Mouse (Mus musculus): ENCODE data around the gene Camk1d. TPM values are rescaled to one million over a fixed set of nuclear protein-coding genes. Genes with fewer than 3 reads are reported as not detected.
A peak's percentile ranks its signal among the peaks of the same experiment; 100 is the strongest.

Gene Camk1d
- polyA plus RNA-seq, 1 experiment from 2014 or later: 2.0 TPM

DNA sequence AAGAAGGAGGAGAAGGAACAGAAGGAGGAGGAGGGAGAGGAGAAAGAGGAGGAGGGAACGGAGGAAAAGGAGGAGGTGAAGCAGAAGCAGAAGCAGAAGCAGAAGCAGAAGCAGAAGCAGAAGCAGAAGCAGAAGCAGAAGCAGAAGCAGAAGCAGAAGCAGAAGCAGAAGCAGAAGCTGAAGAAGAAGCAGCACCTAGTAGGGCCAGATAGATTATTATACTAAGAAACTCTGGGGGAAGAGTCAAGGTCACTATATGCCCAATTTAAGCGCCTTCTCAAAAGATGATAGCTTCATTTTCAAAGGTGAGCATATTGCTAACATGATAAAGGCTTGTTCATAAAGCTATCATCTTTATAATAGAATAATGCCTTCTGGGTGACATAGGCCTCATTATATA is 11.9 kb downstream of the Camk1d start:
- no peak overlapping the region for H3K4me2 ChIP-seq (ENCODE audit: low read depth, low read length)
- H3K36me3 ChIP-seq (replicated peaks; ENCODE audit: insufficient read depth, low read length): no peaks in the 10 kb centered on the region
- WGBS (ENCODE audit: insufficient replicate concordance): 62% methylated on average over 2 of the region's 2 CpGs
- no peak overlapping the region for H3K4me3 ChIP-seq (ENCODE audit: low read depth, low read length)
- no peak overlapping the region for H3K9ac ChIP-seq (replicated peaks)
- ATAC-seq (no peak), DNase-seq (no peak)
- no peak for TF ChIP-seq CTCF (IDR thresholded peaks at IDR 0.05; ENCODE audit: low read depth)
- TF ChIP-seq EP300 (IDR thresholded peaks at IDR 0.05; ENCODE audit: low read depth): no peak
- no peaks in the 10 kb centered on the region for H3K27me3 ChIP-seq (ENCODE audit: insufficient read depth, low read length)
- no peak overlapping the region for H3K27ac ChIP-seq (ENCODE audit: low read depth)
- H3K9me3 ChIP-seq (ENCODE audit: low read length): no peaks in the 10 kb centered on the region
- peaks cover 3% of the 10 kb centered on the region; the same call in 1 of the 2 replicates for H3K4me1 ChIP-seq (ENCODE audit: insufficient read depth)

- DNase-seq (no peak), ATAC-seq (peak; percentile 57)
- H3K4me1 ChIP-seq (ENCODE audit: insufficient read depth): peaks cover 3% of the 10 kb centered on the region; the same call in 1 of the 2 replicates
- H3K27me3 ChIP-seq (ENCODE audit: insufficient read depth, low read length): no peaks in the 10 kb centered on the region
- no peak overlapping the region for H3K4me3 ChIP-seq (ENCODE audit: low read depth, low read length)
- H3K9me3 ChIP-seq (ENCODE audit: low read length): no peaks in the 10 kb centered on the region
- H3K9ac ChIP-seq (replicated peaks): no peak overlapping the region
- no peak overlapping the region for H3K4me2 ChIP-seq (ENCODE audit: low read depth, low read length)
- no peaks in the 10 kb centered on the region for H3K36me3 ChIP-seq (replicated peaks; ENCODE audit: insufficient read depth, low read length)
- WGBS (ENCODE audit: insufficient replicate concordance): 83% methylated on average over 3 of the region's 3 CpGs
- TF ChIP-seq CTCF (IDR thresholded peaks at IDR 0.05; ENCODE audit: low read depth) (no peak), EP300 (IDR thresholded peaks at IDR 0.05; ENCODE audit: low read depth) (peak; percentile 85)
- no peak overlapping the region for H3K27ac ChIP-seq (ENCODE audit: low read depth)
These were observed 13.4 kb downstream of the Camk1d start for GRCm38 (mm10) chr2:5700931-5701330.

- H3K9me3 ChIP-seq (ENCODE audit: low read length): no peaks in the 10 kb centered on the region
- H3K36me3 ChIP-seq (replicated peaks; ENCODE audit: insufficient read depth, low read length): no peaks in the 10 kb centered on the region
- DNase-seq: no peak
- no peak overlapping the region for H3K27ac ChIP-seq (ENCODE audit: low read depth)
- H3K4me3 ChIP-seq (ENCODE audit: low read depth, low read length): no peak overlapping the region
- no peak overlapping the region for H3K4me2 ChIP-seq (ENCODE audit: low read depth, low read length)
- TF ChIP-seq CTCF (IDR thresholded peaks at IDR 0.05; ENCODE audit: low read depth): no peak
- no peak for TF ChIP-seq EP300 (IDR thresholded peaks at IDR 0.05; ENCODE audit: low read depth)
- no peaks in the 10 kb centered on the region for H3K4me1 ChIP-seq (ENCODE audit: insufficient read depth)
- H3K9ac ChIP-seq (replicated peaks): no peak overlapping the region
- no peak for ATAC-seq
- WGBS (ENCODE audit: insufficient replicate concordance): 74% methylated on average over 8 of the region's 8 CpGs
- no peaks in the 10 kb centered on the region for H3K27me3 ChIP-seq (ENCODE audit: insufficient read depth, low read length)
These were observed 15.9 kb downstream of the Camk1d start for GRCm38 (mm10) chr2:5698451-5698850.

DNA sequence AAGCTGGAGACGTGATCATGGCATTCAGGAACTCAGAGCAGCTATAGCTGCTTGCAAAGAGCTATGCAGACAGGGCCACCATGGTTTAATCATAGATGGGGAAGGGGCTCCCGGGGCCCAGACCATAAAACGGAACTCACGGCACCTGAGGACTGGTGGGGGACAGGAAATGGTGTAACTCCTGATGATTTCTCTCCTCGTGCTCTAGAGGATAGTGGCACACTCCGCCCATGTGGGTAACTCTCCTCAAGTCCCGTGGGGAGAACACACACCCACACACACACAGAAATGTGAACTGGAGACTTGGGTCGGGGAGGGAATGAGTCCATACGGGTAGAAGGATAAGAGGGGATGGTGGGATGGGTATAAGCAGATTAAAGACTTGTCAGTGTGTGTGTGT is 20.2 kb downstream of the Camk1d start:
- Histone ChIP-seq H3K9ac (replicated peaks) (no peak overlapping the region), H3K27me3 (ENCODE audit: insufficient read depth, low read length) (no peaks in the 10 kb centered on the region)

DNA sequence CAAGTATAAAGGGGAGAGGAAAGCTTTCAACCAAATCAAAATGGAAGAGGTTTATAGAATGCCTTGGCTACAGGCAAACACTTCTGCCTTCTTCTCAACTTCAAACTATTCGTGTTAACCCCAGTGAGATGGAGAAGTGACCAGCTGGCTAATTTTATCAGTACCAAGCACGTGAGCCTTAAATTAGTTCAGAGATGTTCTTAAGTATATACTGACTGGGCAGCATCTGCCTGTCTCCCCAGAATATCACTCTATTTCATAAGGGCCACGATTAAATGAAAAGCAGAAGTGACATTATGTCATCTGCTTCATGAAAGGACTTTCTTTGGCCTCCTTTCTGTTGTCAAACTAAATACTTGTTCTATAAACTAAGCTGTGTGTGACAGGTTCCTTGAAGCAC is 22.6 kb downstream of the Camk1d start:
- no peak for DNase-seq
- H3K4me2 ChIP-seq (ENCODE audit: low read depth, low read length): no peak overlapping the region
- WGBS (ENCODE audit: insufficient replicate concordance): 50% methylated on average over 3 of the region's 3 CpGs
- H3K9me3 ChIP-seq (ENCODE audit: low read length): no peaks in the 10 kb centered on the region
- no peaks in the 10 kb centered on the region for H3K4me1 ChIP-seq (ENCODE audit: insufficient read depth)
- no peaks in the 10 kb centered on the region for H3K36me3 ChIP-seq (replicated peaks; ENCODE audit: insufficient read depth, low read length)
- ATAC-seq: no peak
- H3K27ac ChIP-seq (ENCODE audit: low read depth): no peak overlapping the region
- H3K27me3 ChIP-seq (ENCODE audit: insufficient read depth, low read length): no peaks in the 10 kb centered on the region
- no peak overlapping the region for H3K4me3 ChIP-seq (ENCODE audit: low read depth, low read length)
- H3K9ac ChIP-seq (replicated peaks): no peak overlapping the region
- TF ChIP-seq EP300 (IDR thresholded peaks at IDR 0.05; ENCODE audit: low read depth) (no peak), CTCF (IDR thresholded peaks at IDR 0.05; ENCODE audit: low read depth) (no peak)

More for the DNA sequence above, 20.2 kb downstream of the Camk1d start:
- no peaks in the 10 kb centered on the region for H3K9me3 ChIP-seq (ENCODE audit: low read length)
- WGBS (ENCODE audit: insufficient replicate concordance): 61% methylated on average over 9 of the region's 9 CpGs
- no peak overlapping the region for H3K27ac ChIP-seq (ENCODE audit: low read depth)
- TF ChIP-seq EP300 (IDR thresholded peaks at IDR 0.05; ENCODE audit: low read depth) (no peak), CTCF (IDR thresholded peaks at IDR 0.05; ENCODE audit: low read depth) (no peak)
- ATAC-seq (no peak), DNase-seq (no peak)
- no peak overlapping the region for H3K4me2 ChIP-seq (ENCODE audit: low read depth, low read length)
- H3K4me1 ChIP-seq (ENCODE audit: insufficient read depth): no peaks in the 10 kb centered on the region
- no peaks in the 10 kb centered on the region for H3K36me3 ChIP-seq (replicated peaks; ENCODE audit: insufficient read depth, low read length)
- no peak overlapping the region for H3K4me3 ChIP-seq (ENCODE audit: low read depth, low read length)

DNA sequence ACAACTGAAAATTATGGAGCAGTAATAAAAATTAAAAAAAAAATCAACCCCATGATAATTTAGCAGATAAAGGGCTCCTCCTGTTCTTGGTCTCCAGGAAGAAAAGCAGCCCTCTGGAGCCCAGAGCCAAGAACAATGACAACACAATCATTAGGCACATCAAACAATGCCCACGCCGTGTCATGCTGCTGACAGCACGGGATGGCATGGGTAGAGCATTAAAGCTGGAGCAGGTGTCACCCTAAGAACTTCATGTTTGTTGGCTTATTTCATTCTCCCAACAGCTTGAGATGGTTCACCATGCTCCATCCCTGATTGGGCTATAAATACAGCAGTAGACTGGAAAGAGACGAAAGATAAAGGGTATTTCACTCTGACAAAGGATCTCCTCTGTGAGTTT is 30.9 kb downstream of the Camk1d start:
- Histone ChIP-seq H3K27ac (ENCODE audit: low read depth) (no peak overlapping the region), H3K4me1 (ENCODE audit: insufficient read depth) (no peaks in the 10 kb centered on the region), H3K36me3 (replicated peaks; ENCODE audit: insufficient read depth, low read length) (no peaks in the 10 kb centered on the region), H3K27me3 (ENCODE audit: insufficient read depth, low read length) (no peaks in the 10 kb centered on the region), H3K4me3 (ENCODE audit: low read depth, low read length) (no peak overlapping the region), H3K4me2 (ENCODE audit: low read depth, low read length) (no peak overlapping the region), H3K9ac (replicated peaks) (no peak overlapping the region), H3K9me3 (ENCODE audit: low read length) (no peaks in the 10 kb centered on the region)
- DNase-seq (no peak), ATAC-seq (no peak)
- TF ChIP-seq CTCF (IDR thresholded peaks at IDR 0.05; ENCODE audit: low read depth) (no peak), EP300 (IDR thresholded peaks at IDR 0.05; ENCODE audit: low read depth) (no peak)
- 87% methylated on average over 4 of the region's 4 CpGs for WGBS (ENCODE audit: insufficient replicate concordance)

DNA sequence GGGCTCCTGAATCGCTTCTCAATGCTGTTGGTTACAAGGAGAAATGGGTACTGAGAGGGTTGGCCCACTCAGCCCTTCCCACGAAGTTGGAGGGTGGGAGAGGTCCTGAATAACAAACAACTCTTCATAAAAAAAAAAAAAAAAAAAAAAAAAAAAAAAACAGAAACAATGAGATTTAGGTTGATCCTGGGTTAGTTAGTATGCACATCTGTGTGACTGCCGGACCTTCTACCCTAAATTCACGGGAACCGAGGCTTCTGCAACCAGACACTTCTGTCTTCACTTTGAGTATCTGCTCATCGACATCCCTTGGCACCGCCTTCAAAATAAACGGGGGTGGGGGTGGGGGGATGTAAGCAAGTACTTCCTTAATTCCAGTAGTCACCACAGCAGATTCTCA is 32.4 kb downstream of the Camk1d start:
- TF ChIP-seq CTCF (IDR thresholded peaks at IDR 0.05; ENCODE audit: low read depth) (no peak), EP300 (IDR thresholded peaks at IDR 0.05; ENCODE audit: low read depth) (no peak)
- 63% methylated on average over 8 of the region's 8 CpGs for WGBS (ENCODE audit: insufficient replicate concordance)
- DNase-seq: no peak
- Histone ChIP-seq H3K4me3 (ENCODE audit: low read depth, low read length) (no peak overlapping the region), H3K9ac (replicated peaks) (no peak overlapping the region), H3K9me3 (ENCODE audit: low read length) (no peaks in the 10 kb centered on the region), H3K27me3 (ENCODE audit: insufficient read depth, low read length) (no peaks in the 10 kb centered on the region), H3K36me3 (replicated peaks; ENCODE audit: insufficient read depth, low read length) (no peaks in the 10 kb centered on the region), H3K4me2 (ENCODE audit: low read depth, low read length) (no peak overlapping the region), H3K27ac (ENCODE audit: low read depth) (no peak overlapping the region), H3K4me1 (ENCODE audit: insufficient read depth) (0 out of 2 replicates have a peak, but pooled peaks cover 3% of the 10 kb centered on the region)
- no peak for ATAC-seq
